Mouse (Mus musculus): Measurements from ENCODE around the gene Pphln1. TPM values are rescaled to one million over a fixed set of nuclear protein-coding genes. Genes with fewer than 3 reads are reported as not detected.
A peak's percentile ranks its signal among the peaks of the same experiment; 100 is the strongest.
"Not testable (repeated sequence)": the region's sequence is repeated elsewhere in the genome, so short reads cannot be mapped to it uniquely, and the experiment has no call there.

Gene Pphln1
- 10 to 100 TPM; 42.8 to 44.0 TPM for total RNA-seq (2021)

DNA sequence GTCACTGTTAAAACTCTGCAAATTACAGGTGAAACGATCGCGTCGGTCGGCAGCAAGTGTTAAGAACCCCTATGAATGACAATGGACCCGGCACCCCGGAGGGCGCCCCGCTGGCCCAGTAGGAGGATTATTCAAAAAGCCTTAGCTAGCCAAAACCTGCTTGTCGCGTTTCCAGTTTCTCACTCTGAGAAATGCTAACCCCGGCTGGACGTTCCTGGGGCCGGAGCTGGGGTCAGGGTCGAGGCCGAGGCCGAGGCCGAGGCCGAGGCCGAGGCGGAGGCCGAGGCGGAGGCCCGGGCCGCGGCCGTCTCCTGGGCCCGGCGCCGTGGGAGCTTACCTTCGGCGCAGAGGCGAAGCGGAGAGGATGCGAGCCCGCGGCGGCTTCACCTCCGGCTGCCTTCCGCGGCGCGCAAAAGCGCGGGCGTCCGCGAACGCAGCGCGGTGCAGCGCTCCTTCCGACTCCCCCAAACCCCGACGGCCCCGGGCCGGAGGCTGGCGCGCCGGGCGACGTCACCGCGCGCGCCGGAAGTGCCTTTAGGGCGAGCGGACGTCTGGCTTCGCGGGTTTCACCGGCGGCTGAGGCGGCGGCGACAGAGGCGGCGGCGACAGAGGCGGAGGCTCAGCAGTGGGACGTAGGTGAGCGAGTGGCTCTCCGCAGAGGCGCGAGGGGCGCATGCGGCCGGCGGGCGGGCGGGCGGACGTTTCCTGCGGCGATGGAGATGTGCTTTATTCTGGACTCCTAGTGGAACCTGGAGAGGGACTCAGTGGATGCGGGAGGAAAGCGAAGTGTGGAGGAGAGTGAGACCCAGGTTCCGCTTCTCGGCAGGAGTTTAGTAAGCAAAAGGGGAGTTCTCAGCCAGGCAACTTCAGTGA lies at the start of gene Pphln1, which contains the start of gene Zcrb1:
Pphln1 (plus strand) TSS at position 525 of the 873 bp plus-strand sequence.
Zcrb1 (minus strand) TSS at position 509 of the 873 bp plus-strand sequence.
- peak; percentile 85 to 88 for DNase-seq

DNA sequence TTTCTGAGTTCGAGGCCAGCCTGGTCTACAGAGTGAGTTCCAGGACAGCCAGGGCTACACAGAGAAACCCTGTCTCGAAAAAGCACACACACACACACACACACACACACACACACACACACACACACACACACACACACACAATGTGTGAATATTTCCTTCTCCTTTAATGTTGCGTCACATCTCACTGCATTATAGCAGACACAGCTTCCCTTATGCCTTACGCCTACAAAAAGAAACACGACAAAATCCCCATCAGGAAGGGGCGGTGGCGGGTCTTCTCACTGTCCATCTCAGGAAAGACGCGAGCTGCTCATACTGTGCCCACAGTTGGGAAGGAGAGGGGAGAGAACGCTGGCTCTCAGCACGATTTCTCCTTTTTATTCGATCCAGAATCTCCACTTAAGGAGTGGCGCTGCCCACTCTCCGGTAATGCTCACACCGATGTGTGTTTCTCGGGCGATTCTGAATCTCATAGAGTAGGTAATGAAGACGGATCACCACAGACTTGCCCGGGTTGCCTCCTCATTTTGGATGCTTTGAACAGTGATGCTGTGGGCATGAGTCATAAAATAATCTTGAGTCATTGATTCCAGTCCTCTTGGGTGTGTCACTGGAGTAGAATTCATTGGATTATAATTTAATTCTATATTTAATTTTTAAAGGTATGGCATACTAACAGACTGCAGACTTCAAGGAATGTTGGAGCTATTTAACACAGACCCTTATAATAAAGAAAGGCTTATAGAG lies 39.6 kb upstream of the Pphln1 start:
- DNase-seq, result no peak

DNA sequence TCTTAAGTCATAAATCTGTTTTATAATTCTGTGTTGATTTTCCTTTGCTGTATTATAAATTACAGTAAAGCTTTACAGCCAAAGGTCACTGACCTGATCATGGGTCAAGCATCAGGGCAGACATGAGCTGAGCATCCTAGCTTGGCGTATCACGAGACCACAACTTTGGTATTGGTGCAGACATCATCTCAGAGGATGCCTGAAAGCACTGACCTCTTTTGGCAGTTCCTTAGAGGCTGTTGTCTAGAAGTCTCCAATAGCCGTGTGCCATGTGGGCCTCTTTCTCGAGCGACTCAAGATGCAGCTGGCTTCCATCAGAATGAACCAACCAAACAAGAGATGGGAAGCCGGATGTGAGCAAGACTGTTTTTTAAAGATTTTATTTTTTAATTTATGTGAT lies 32.6 kb upstream of the Pphln1 start:
- no peak for DNase-seq

DNA sequence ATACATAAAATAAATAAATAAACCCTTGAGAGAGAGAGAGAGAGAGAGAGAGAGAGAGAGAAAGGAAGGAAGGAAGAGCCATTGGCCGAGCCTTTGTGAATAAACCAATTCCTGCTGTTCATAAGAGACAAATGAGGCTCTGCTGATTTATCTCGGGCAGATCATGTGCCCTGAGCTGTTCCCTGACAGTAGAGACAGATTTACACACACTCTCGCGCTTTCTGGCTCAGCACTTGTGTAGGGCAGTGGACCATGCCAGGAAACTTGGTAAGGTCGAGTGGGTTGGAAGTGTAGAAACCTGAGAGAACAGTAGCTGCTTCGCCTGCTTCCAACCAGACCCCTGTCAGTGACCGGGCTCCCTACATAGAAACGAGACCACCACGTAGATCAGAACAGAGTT lies 29.6 kb upstream of the Pphln1 start:
- DNase-seq, result no peak

DNA sequence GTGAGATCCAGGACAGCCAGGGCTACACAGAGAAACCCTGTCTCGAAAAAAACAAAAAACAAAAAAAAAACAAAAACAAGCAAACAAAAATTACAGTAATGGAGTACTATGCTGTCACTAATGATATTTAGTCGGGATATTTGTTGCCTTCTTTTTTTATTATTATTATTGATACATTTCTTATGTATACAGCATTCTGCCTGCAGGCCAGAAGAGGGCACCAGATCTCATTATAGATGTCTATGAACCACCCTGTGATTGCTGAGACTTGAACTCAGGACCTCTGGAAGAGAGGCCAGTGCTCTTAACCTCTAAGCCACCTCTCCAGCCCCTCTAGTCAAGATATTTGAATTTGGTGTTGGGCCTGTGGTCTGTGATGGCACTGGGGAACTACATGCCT lies 26.3 kb upstream of the Pphln1 start:
- DNase-seq, result no peak

DNA sequence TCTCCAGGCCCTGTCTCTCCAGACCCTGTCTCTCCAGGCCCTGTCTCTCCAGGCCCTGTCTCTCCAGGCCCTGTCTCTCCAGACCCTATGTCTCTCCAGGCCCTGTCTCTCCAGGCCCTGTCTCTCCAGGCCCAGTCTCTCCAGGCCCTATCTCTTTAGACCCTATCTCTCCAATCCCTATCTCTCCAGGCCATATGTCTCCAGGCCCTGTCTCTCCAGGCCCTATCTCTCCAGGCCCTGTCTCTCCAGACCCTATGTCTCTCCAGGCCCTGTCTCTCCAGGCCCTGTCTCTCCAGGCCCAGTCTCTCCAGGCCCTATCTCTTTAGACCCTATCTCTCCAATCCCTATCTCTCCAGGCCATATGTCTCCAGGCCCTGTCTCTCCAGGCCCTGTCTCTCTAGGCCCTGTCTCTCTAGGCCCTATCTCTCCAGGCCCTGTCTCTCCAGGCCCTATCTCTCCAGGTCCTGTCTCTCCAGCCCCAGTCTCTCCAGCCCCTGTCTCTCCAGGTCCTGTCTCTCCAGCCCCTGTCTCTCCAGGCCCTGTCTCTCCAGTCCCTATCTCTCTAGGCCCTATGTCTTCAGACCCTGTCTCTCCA lies 25.5 kb upstream of the Pphln1 start:
- not testable (repeated sequence) for DNase-seq

DNA sequence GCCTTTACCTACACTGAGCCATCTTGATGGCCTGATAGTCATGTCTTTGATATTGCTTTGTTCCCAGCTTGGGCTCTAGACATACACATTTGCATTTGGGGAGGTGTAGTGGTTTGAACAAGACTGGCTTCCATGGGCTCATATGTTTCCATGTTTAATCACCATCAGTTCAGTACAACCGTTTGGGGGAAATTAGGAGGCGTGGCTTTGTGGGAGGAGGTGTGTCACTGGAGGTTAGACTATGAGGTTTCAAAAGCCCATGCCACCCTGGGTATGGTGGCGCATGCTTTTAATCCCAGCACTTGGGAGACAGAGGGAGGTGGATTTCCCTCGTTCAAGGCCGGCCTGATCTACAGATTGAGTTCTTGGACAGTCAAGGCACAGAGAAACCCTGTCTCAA lies 22.5 kb upstream of the Pphln1 start:
- DNase-seq, result no peak

DNA sequence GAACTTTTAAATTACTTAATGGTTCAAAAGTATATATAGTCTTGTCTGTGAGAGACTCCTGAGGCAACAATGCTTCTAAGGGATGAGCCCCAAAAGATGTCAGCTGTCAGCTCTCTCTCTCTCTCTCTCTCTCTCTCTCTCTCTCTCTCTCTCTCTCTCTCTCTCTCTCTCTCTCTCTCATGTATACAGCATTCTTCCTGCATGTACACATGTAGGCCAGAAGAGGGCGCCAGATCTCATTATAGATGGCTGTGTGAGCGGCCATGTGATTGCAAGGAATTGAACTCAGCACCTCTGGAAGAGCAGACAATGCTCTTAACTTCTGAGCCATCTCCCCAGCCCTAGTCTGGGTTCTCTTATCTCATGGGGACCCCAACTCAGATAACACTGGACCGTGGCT lies 19.0 kb upstream of the Pphln1 start:
- no peak for DNase-seq

DNA sequence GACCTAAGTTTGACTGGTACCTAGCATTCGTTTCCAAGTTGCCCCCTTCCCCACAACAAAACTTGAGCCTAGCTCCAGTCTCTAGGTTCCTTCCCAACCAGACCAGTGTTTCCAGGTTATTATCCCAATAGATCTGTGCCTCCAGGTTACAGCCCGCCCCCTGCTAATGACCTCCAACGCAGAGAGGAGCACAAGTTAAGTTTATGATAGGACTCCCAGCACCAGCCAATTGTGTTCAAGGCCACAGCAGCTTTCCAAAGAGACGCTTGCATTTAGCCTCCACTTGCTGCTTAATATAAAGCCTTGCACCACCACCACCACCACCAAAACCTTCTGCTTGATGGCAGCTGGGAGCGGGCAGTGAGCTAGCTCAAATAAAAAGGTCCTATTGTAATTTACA lies 16.8 kb upstream of the Pphln1 start:
- no peak for DNase-seq

DNA sequence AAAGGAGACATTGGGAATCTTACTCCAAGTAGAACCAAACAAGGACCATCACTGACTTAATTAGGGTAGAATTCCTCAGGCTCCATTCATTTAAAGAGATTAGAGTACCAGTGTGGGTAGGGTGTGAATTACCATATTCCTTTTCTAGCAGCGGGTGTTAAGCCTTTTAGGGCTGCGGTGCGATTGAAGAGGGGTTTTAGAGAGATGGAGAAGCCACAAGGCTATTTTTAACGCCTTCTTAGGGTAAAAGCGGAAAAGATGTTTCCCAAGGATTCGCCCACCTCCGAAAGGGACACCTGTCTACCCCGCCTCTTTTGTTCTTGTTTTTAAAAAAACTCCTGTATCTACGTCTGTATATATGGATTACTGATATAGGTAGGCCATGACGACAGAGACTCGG lies 881 bp upstream of the Pphln1 start:
- DNase-seq, result no peak

DNA sequence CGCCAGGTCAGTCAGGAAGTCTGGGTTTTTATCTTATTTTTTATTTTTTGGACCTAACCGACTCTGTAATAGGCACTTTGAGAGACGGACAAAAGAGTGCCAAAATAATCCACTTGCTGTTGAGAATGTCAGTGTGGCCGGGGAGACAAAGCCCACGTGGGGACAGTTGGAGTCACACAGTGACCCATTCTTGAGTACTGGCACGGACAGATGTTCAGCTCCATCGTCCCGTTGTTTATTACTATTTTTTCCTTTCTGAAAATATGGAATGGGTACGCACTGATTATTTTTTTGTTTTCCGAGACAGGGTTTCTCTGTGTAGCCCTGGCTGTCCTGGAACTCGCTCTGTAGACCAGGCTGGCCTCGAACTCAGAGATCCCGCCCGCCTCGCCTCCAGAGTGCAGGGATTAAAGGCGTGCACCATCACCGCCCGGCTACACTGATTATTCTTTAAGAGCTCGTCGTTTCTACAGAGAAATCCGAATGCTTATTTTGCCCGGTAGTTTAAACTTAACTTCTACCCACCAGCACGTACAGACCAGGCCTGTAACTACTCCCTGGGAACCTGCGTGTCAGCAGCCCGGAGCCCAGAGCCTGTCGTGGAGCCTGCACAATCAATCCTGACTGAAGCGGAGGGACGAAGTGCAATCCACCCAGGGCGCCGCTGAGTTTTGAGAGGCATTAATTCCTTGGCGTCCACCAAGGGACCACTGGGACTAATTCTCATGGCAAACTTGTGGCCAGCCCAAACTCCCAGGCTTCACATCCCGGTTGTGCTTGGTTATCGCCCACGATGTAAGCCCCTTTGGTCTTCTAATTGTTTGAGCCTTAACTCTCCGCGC lies 770 bp downstream of the Pphln1 start:
- DNase-seq, result no peak

DNA sequence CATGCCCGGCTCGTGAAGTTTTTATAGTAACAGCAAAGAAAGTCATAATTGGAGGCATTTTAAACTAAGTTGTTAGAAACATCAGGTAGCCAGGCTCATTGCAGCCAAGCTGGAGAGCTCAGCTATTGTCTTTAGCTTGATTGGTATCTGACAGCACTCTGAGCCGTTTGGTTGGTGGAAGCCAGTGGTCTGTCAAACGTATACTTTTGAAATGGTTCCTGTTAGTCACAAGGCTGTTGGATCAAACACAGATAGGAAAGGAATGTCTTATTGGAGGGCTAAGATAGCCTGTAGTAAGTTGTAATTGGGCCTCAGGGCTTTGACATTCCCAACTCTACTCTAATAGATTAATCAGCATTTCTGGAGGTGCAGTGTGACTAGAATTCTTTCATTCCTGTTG lies 3.3 kb downstream of the Pphln1 start:
- no peak for DNase-seq

DNA sequence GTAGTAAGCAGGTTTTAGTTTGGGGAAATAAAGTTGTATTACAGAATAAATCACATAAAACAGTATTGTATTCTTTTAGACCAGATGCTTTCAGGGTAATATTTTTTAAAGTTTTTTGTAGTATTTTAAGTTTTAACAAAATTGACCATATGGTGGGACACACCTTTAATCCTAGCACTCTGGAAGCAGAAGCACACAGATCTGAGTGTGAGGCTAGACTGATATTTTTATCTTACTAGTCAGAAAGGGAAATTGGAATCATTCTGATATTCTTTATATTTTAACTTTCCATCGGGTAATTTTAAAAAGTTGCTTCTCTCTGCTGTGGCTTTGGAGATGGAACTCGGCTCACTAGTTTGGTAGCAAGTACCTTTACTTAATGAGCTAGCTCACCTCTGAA lies 4.6 kb downstream of the Pphln1 start:
- no peak for DNase-seq

DNA sequence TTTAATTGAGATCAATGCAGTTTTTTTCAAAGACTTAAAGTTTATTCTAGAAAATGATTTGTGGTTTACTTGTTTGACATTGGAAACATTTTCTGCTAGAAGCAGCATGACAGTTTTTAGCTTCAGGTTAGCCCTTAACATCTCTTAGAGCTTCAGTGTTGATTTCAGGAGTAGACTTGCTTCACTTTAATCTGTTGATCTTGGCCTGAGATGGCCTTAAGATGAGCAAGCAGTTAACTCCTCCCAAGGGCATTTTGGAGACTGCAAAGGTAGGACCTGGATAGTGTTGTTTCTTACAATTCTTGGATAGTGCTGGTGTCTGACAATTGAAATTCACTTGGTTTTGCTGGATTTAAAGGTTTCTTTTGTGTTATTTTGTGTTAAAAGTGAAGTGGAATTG lies 6.7 kb downstream of the Pphln1 start:
- no peak for DNase-seq

DNA sequence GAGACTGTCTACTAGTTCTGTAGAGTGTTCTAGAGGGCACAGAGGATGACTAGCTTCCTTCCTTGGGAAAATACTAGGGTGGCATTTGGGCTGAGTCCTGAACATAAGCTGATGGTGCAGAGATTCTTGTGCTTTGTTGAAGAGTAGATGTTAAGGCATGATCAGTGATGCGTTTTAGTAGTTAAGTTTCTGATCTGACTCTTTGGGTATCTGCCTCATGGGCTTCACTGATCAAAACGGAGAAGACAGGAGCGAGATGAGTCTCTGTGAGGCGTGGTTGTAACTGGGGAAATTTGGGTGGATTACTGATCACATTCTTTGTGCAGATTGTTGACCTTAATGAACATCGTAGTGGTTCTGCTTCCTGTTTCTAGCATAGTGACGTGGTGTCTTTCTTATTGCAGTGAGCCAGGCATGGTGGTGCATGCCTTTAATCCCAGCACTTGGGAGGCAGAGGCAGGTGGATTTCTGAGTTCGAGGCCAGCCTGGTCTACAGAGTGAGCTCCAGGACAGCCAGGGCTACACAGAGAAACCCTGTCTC lies 7.4 kb downstream of the Pphln1 start:
- no peak for DNase-seq

DNA sequence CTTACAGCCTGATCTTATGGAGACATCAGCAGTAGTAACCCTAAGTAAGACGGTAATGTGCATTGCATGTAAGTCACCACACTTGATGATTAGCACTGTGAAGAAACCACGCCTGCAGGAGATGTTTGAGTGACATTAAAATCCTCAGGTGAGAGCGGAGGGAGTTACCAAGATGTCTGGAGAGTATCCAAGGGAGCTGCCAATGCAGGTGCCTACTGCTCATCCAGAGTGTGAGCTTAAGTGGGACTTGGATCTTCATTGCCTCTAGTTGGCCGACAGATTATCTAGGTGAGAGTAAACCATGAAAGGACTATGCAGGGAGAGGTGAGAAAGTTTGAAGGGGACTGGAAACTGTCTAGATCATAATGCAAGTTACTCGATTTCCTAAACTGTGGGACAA lies 8.3 kb downstream of the Pphln1 start:
- no peak for DNase-seq

DNA sequence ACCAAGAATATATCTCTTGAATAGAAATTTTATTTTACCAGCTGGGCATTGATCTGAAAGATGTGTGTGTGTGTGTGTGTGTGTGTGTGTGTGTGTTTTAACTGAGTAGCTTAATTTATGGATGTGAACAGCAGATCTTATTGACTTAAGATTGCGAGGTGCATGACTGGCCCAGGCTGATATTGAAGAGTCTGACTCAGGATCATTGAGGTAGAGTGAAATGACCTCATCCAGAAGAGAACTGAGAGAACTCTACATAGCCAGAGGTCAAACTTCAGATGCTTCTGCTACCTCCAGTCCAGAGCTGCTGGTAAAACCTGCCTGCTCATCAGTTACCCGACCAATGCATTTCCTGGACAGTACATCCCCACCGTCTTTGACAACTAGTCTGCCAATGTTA lies 14.3 kb downstream of the Pphln1 start:
- no peak for DNase-seq

DNA sequence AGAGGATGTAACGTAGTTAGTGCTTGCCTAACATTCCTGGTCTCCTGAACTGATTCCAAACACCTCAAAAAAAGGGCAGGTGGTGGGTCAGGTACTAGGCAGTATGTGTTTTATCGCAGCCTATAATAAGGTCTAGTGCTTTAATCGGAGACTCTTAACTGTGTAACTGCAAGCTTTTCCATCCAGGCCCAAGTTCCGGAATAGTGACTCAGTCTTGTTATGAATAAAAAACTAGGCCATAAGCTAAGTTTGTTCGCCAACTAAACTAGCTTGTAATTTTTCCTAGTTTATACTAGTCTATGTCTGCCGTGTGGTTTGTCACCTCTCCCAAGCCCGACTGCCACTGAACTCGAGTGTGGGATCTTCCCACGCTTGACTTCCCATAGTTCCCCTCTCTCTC lies 16.3 kb downstream of the Pphln1 start:
- DNase-seq, result no peak

DNA sequence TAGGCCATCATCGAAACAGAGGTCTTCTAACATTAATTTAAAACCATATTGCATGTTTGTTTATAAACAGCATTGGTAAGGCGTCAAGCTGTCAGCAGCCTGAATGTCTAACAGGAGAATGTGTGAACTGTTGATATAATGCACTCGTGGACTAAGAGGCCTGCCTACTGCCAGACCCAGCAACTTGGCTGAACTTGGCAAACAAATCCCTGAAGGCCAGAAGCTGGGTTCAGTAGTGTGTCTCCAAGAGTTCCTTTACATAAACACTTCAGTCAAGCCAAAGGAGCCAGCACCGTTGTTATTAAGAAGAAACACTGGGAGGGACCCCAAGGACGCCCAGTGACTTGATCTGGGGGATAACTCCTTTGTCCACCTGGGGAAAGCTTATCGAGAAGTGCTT lies 18.1 kb downstream of the Pphln1 start:
- DNase-seq, result no peak

DNA sequence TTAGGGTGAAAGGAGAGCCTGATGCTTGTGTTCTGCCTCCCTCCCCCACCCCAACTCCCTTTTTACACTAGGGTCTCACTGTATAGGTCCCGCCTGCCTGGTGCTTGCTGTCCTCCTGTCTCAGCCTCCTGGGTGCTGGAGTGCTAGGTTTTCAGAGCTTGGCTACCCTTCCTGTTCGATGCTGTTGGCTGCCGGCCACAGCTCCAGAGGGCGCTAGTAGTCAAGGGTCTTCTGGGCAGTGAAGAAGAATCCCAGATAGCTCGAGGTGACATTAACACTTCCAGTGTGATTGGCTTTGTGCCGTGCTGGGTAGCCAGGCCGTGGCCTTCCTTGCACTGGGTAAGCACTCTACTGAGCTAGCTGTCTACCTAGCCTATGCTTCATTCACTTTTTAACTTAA lies 22.4 kb downstream of the Pphln1 start:
- no peak for DNase-seq

DNA sequence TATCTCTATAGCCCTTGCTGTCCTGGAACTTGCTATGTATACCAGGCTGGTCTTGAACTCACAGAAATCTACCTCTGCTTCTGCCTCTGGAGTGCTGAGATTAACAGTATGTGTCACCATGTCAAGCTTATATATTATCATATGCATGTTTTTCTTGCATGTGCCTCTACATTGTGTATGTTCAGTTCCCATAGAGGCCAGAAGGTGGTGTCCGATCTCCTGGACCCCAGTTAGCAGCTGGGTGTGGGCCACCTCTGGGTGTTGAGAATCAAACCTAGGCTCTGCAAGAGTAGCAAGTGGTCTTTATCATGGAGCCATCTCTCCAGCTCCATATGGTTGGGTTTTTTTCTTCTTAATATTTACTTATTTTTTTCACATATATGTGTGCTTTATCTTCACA lies 24.4 kb downstream of the Pphln1 start:
- no peak for DNase-seq

DNA sequence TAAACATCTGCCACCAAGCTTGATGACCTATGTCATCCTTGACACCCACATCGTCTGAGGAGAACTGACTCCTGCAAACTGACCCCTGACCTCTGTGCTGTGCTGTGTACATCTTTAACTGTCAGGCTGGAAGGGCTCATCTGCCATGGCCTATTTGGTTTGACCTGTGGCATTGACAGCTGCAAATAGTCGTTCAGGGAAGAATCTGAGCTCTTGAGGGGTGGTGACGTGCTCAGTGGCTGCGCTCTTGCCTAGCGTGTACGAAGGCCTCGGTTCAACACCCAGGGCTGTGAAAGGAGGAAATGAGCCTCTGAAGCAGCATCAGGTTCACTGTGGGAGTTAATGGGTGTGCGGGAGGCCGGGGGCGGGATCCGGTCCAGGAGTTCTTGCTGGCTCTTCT lies 35.7 kb downstream of the Pphln1 start:
- no peak for DNase-seq

All from layer of hippocampus, postnatal 36 days (tissue).